21 mouse cellular contexts compared by ENCODE assay signal in the genomic region with DNA sequence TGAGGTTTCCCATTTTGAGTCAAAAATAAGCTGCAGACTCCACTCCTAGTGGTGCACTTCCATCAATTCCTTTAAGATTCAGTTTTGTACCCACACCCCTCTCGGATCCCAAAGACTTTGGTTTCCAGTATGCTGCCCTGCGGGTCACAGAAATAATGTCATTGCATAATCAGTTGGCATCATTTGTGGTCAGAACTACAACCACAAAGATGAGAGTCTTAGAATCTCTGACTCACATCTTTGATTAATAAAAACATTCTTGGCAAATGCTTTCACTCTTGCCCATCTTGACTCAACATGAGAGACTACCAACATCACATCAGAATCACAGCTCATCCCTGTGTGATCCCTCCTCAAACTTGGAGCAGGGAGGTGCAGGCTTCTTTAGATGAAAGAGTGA.
A peak's percentile ranks its signal among the peaks of the same experiment; 100 is the strongest.
DNase-seq lines count a peak whose midpoint lies in the region; ATAC-seq and TF ChIP-seq lines count a peak whose summit lies in the region.
"Had no signal": no experiment of that assay in that cellular context is flagged by ENCODE, and none has a peak within 500 bp of the region (broad histone marks: within the 10 kb centered on the region; RNA-seq: fewer than 3 reads in every experiment).

No protein-coding gene starts in this region.

- no peaks in the 10 kb centered on the region for H3K36me3 ChIP-seq in C2C12 (ENCODE audit: control insufficient read depth, insufficient read depth)
- H3K36me3 ChIP-seq: embryonic facial prominence, embryonic 10.5 days; embryonic facial prominence, embryonic 12.5 days had no signal

- DNase-seq in 3T3-L1 (ENCODE audit: low read depth, low spot score) (peak; percentile 83), NIH3T3 (ENCODE audit: low read depth) (peak; percentile 52)
- DNase-seq in gastrocnemius, adult 18-20 months (ENCODE audit: low spot score), result no peak
- DNase-seq in right cerebral cortex, postnatal 36 days (ENCODE audit: low spot score in 2 of 2), result no peak
- no peak for DNase-seq in lung, postnatal 10 days
- DNase-seq: adrenal gland, adult 8-10 months; adrenal gland, postnatal 14 days; adrenal gland, postnatal 36 days; B cell, adult 2 months; cerebellum, adult 11-12 months; cerebellum, adult 2 months; cerebellum, adult 9-10 months; cerebellum, postnatal 10 days; cerebellum, postnatal 25 days had no signal

- H3ac ChIP-seq in C2C12 (ENCODE audit: control insufficient read depth, insufficient read length, low read depth), result no peak overlapping the region

- no peak for ATAC-seq in frontal cortex, adult (ENCODE audit: low TSS enrichment)
- ATAC-seq: activated CD4-positive, CD25-positive, alpha-beta regulatory T cell, adult 4 months; forebrain, embryonic 14.5 days; forebrain, embryonic 16.5 days had no signal

- H3K79me3 ChIP-seq in C2C12 (ENCODE audit: low read depth), result no peaks in the 10 kb centered on the region

- TF ChIP-seq CTCF in C2C12 (IDR thresholded peaks at IDR 0.05; ENCODE audit: control insufficient read depth, insufficient read depth, insufficient read length), result no peak

- no peak overlapping the region for H3K4me3 ChIP-seq in C2C12 (ENCODE audit: insufficient read depth, poor library complexity, severe bottlenecking)
- H3K4me3 ChIP-seq: embryonic facial prominence, embryonic 10.5 days; embryonic facial prominence, embryonic 12.5 days had no signal

- H3K27me3 ChIP-seq in C2C12 (ENCODE audit: control insufficient read depth, insufficient read depth, insufficient read length), result no peaks in the 10 kb centered on the region
- H3K27me3 ChIP-seq: embryonic facial prominence, embryonic 12.5 days had no signal

- no peaks in the 10 kb centered on the region for H3K79me2 ChIP-seq in C2C12 (ENCODE audit: control insufficient read depth, insufficient read depth)

TF ChIP-seq in C2C12, 6 proteins besides CTCF, POLR2A, EP300 and RAD21:
- no peak for TF ChIP-seq USF1 (IDR thresholded peaks at IDR 0.05; ENCODE audit: low read depth)
- peak; percentile 69 for TF ChIP-seq CEBPB (IDR thresholded peaks at IDR 0.05; ENCODE audit: low read depth)
TF ChIP-seq in C2C12: peak in this region for 1.

Comparison
In these comparisons a context has a peak if more than half of its experiments do, and no peak if none do; other contexts are left out.
1. DNase-seq: peak in 3T3-L1 (single experiment) and NIH3T3 (single experiment); none in gastrocnemius, adult 18-20 months (single experiment), right cerebral cortex, postnatal 36 days (0 of 2) and lung, postnatal 10 days (single experiment).